Mouse (Mus musculus): ENCODE results near the gene Sla2. TPM values are rescaled to one million over a fixed set of nuclear protein-coding genes. Genes with fewer than 3 reads are reported as not detected.

The Sla2 gene
- polyA plus RNA-seq, 1 experiment from 2014 or later, result 8.4 TPM

GRCm38 (mm10) chr2:156882431-156883001, 4.5 kb downstream of the Sla2 start:
- Histone ChIP-seq H3K9ac (ENCODE audit: low read length) (no peak overlapping the region), H3K9me3 (replicated peaks; ENCODE audit: control insufficient read depth, low read length) (no peaks in the 10 kb centered on the region), H3K4me2 (ENCODE audit: low read depth, low read length) (no peak overlapping the region), H3K4me1 (ENCODE audit: control insufficient read depth, insufficient read depth, low read length) (0 out of 2 replicates have a peak, but pooled peaks cover 2% of the 10 kb centered on the region), H3K36me3 (ENCODE audit: control insufficient read depth, insufficient read depth) (no peaks in the 10 kb centered on the region), H3K4me3 (ENCODE audit: low read length) (no peak overlapping the region), H3K27ac (ENCODE audit: low read length) (no peak overlapping the region), H3K27me3 (ENCODE audit: control insufficient read depth, insufficient read depth, low read length) (no peaks in the 10 kb centered on the region)
- peak; percentile 52 for ATAC-seq (replicated peaks; ENCODE audit: extremely low read depth, insufficient read depth, low FRiP score)
- 28% methylated on average over 10 of the region's 10 CpGs for WGBS

DNA sequence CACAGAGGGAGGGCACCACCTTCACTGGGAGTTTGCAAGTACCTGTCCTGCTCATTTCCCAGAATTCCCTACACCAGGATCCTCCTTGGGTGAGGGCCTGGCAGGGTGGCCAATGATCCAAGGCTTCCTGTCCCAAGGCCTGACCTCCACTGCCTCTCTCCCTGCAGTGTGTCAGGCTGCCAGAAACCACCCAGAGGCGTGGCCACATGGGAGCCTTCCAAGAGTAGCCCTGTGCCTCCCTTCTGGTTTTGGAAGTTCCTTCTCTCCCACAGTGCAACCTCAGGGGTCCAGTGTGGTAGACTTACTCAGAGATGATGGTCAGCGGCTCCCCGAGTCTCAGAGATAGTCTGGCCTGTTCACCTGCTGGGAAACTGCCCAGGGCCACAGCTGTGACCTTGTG, 7.5 kb downstream of the Sla2 start:
- Histone ChIP-seq H3K36me3 (ENCODE audit: control insufficient read depth, insufficient read depth) (peaks cover 2% of the 10 kb centered on the region), H3K27ac (ENCODE audit: low read length) (no peak overlapping the region), H3K4me3 (ENCODE audit: low read length) (no peak overlapping the region), H3K4me1 (ENCODE audit: control insufficient read depth, insufficient read depth, low read length) (0 out of 2 replicates have a peak, but pooled peaks cover 2% of the 10 kb centered on the region), H3K9me3 (replicated peaks; ENCODE audit: control insufficient read depth, low read length) (no peaks in the 10 kb centered on the region), H3K27me3 (ENCODE audit: control insufficient read depth, insufficient read depth, low read length) (no peaks in the 10 kb centered on the region), H3K9ac (ENCODE audit: low read length) (no peak overlapping the region), H3K4me2 (ENCODE audit: low read depth, low read length) (no peak overlapping the region)
- ATAC-seq (replicated peaks; ENCODE audit: extremely low read depth, insufficient read depth, low FRiP score), result no peak
- WGBS, result 83% methylated on average over 3 of the region's 3 CpGs

DNA sequence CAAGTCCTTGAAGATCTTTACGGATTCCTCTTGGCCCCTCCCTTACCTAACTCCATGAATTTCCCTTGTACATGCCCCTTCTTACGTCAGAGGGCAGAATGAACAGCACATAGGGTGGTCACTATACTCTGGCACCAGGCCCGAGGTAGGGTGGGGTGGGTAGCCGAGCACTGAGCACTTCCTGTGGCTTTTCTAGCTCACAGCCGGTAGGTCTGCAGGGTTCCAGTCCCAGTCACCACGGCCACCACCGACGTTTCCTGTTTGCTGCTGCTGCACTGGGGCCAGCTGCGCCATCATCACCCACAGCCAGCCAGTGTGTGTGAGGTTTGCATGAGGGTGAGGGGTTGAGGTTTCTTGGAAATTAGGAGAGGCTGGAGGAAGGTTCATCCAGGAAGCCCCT, 9.3 kb downstream of the Sla2 start:
- peaks cover 16% of the 10 kb centered on the region for H3K36me3 ChIP-seq (ENCODE audit: control insufficient read depth, insufficient read depth)
- no peak overlapping the region for H3K27ac ChIP-seq (ENCODE audit: low read length)
- no peak overlapping the region for H3K4me2 ChIP-seq (ENCODE audit: low read depth, low read length)
- H3K9me3 ChIP-seq (replicated peaks; ENCODE audit: control insufficient read depth, low read length), result no peaks in the 10 kb centered on the region
- 42% methylated on average over 9 of the region's 9 CpGs for WGBS
- no peak overlapping the region for H3K9ac ChIP-seq (ENCODE audit: low read length)
- H3K4me3 ChIP-seq (ENCODE audit: low read length), result no peak overlapping the region
- H3K27me3 ChIP-seq (ENCODE audit: control insufficient read depth, insufficient read depth, low read length), result no peaks in the 10 kb centered on the region
- H3K4me1 ChIP-seq (ENCODE audit: control insufficient read depth, insufficient read depth, low read length), result no peaks in the 10 kb centered on the region
- ATAC-seq (replicated peaks; ENCODE audit: extremely low read depth, insufficient read depth, low FRiP score), result no peak; the same call in 1 of the 2 replicates

GRCm38 (mm10) chr2:156874760-156875510, 12.1 kb downstream of the Sla2 start:
- Histone ChIP-seq H3K4me2 (ENCODE audit: low read depth, low read length) (no peak overlapping the region), H3K4me3 (ENCODE audit: low read length) (no peak overlapping the region), H3K27ac (ENCODE audit: low read length) (no peak overlapping the region), H3K4me1 (ENCODE audit: control insufficient read depth, insufficient read depth, low read length) (peaks cover 7% of the 10 kb centered on the region), H3K36me3 (ENCODE audit: control insufficient read depth, insufficient read depth) (peaks cover 25% of the 10 kb centered on the region), H3K9ac (ENCODE audit: low read length) (no peak overlapping the region), H3K27me3 (ENCODE audit: control insufficient read depth, insufficient read depth, low read length) (no peaks in the 10 kb centered on the region), H3K9me3 (replicated peaks; ENCODE audit: control insufficient read depth, low read length) (no peaks in the 10 kb centered on the region)
- 92% methylated on average over 4 of the region's 4 CpGs for WGBS
- no peak for ATAC-seq (replicated peaks; ENCODE audit: extremely low read depth, insufficient read depth, low FRiP score)

- peaks cover 26% of the 10 kb centered on the region for H3K36me3 ChIP-seq (ENCODE audit: control insufficient read depth, insufficient read depth)
- no peak overlapping the region for H3K4me2 ChIP-seq (ENCODE audit: low read depth, low read length)
- no peak overlapping the region for H3K9ac ChIP-seq (ENCODE audit: low read length)
- no peak overlapping the region for H3K4me3 ChIP-seq (ENCODE audit: low read length)
- no peak overlapping the region for H3K27ac ChIP-seq (ENCODE audit: low read length)
- no peaks in the 10 kb centered on the region for H3K27me3 ChIP-seq (ENCODE audit: control insufficient read depth, insufficient read depth, low read length)
- WGBS, result 90% methylated on average over 8 of the region's 8 CpGs
- no peaks in the 10 kb centered on the region for H3K9me3 ChIP-seq (replicated peaks; ENCODE audit: control insufficient read depth, low read length)
- ATAC-seq (replicated peaks; ENCODE audit: extremely low read depth, insufficient read depth, low FRiP score), result no peak
- peaks cover 10% of the 10 kb centered on the region for H3K4me1 ChIP-seq (ENCODE audit: control insufficient read depth, insufficient read depth, low read length)
Observed at GRCm38 (mm10) chr2:156874047-156874759, 12.8 kb downstream of the Sla2 start.

GRCm38 (mm10) chr2:156873629-156874028, 13.4 kb downstream of the Sla2 start:
- Histone ChIP-seq H3K27me3 (ENCODE audit: control insufficient read depth, insufficient read depth, low read length) (no peaks in the 10 kb centered on the region), H3K4me1 (ENCODE audit: control insufficient read depth, insufficient read depth, low read length) (peaks cover 10% of the 10 kb centered on the region), H3K27ac (ENCODE audit: low read length) (no peak overlapping the region), H3K4me2 (ENCODE audit: low read depth, low read length) (no peak overlapping the region), H3K4me3 (ENCODE audit: low read length) (no peak overlapping the region), H3K9ac (ENCODE audit: low read length) (no peak overlapping the region), H3K9me3 (replicated peaks; ENCODE audit: control insufficient read depth, low read length) (no peaks in the 10 kb centered on the region), H3K36me3 (ENCODE audit: control insufficient read depth, insufficient read depth) (peaks cover 27% of the 10 kb centered on the region)
- no peak for ATAC-seq (replicated peaks; ENCODE audit: extremely low read depth, insufficient read depth, low FRiP score)
- WGBS, result 24% methylated on average over 5 of the region's 5 CpGs

- Histone ChIP-seq H3K36me3 (ENCODE audit: control insufficient read depth, insufficient read depth) (peaks cover 33% of the 10 kb centered on the region), H3K4me3 (ENCODE audit: low read length) (no peak overlapping the region), H3K4me1 (ENCODE audit: control insufficient read depth, insufficient read depth, low read length) (peaks cover 10% of the 10 kb centered on the region), H3K27ac (ENCODE audit: low read length) (no peak overlapping the region), H3K9ac (ENCODE audit: low read length) (no peak overlapping the region), H3K4me2 (ENCODE audit: low read depth, low read length) (no peak overlapping the region), H3K9me3 (replicated peaks; ENCODE audit: control insufficient read depth, low read length) (no peaks in the 10 kb centered on the region), H3K27me3 (ENCODE audit: control insufficient read depth, insufficient read depth, low read length) (no peaks in the 10 kb centered on the region)
- ATAC-seq (replicated peaks; ENCODE audit: extremely low read depth, insufficient read depth, low FRiP score), result no peak
- WGBS, result 27% methylated on average over 6 of the region's 6 CpGs
Observed at GRCm38 (mm10) chr2:156870519-156870918, 16.5 kb downstream of the Sla2 start.

DNA sequence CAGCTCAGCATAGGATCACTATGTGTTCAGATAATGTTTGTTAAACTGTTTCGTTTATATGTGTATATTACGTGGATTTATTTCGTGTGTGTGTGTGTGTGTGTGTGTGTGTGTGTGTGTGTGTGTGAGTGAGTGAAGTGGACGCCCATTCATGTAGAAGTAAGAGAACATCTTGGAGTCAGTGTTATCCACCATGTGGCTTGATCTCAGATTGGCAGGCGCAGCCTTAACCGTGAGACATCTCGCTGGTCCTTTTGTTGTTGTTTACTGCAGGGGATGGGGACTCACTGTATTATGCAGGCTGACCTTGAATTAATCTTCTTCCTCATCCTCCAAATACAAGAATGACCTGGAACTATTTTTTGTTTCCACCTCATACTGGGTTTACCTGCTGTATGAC, 17.4 kb downstream of the Sla2 start:
- H3K4me3 ChIP-seq (ENCODE audit: low read length), result no peak overlapping the region
- no peak for ATAC-seq (replicated peaks; ENCODE audit: extremely low read depth, insufficient read depth, low FRiP score)
- H3K4me2 ChIP-seq (ENCODE audit: low read depth, low read length), result no peak overlapping the region
- H3K9me3 ChIP-seq (replicated peaks; ENCODE audit: control insufficient read depth, low read length), result no peaks in the 10 kb centered on the region
- WGBS, result 85% methylated on average over 7 of the region's 7 CpGs
- H3K36me3 ChIP-seq (ENCODE audit: control insufficient read depth, insufficient read depth), result peaks cover 33% of the 10 kb centered on the region
- H3K27ac ChIP-seq (ENCODE audit: low read length), result no peak overlapping the region
- no peaks in the 10 kb centered on the region for H3K27me3 ChIP-seq (ENCODE audit: control insufficient read depth, insufficient read depth, low read length)
- H3K9ac ChIP-seq (ENCODE audit: low read length), result no peak overlapping the region
- H3K4me1 ChIP-seq (ENCODE audit: control insufficient read depth, insufficient read depth, low read length), result peaks cover 11% of the 10 kb centered on the region

DNA sequence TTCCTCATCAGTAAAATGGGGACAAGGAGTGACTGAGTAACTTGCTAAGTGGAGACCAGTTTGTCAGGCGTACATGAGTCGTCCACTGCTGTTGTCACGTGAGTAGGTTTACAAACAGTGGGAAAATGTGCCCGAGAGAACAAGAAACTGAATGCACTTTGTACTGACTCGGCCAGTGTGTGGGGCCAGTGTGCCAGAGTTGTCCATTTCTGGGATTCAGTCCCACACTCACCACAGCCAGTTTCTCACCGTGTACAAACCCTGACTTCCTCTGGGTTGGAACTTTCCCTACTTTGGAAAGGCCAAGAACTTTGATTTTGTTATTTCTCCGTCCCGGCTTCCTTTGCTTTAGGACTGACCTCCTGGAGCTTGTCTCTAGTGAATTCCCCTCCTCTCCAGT, 18.0 kb downstream of the Sla2 start:
- H3K36me3 ChIP-seq (ENCODE audit: control insufficient read depth, insufficient read depth), result peaks cover 29% of the 10 kb centered on the region
- H3K4me2 ChIP-seq (ENCODE audit: low read depth, low read length), result no peak overlapping the region
- H3K4me3 ChIP-seq (ENCODE audit: low read length), result no peak overlapping the region
- no peak overlapping the region for H3K27ac ChIP-seq (ENCODE audit: low read length)
- ATAC-seq (replicated peaks; ENCODE audit: extremely low read depth, insufficient read depth, low FRiP score), result no peak
- no peaks in the 10 kb centered on the region for H3K27me3 ChIP-seq (ENCODE audit: control insufficient read depth, insufficient read depth, low read length)
- H3K9ac ChIP-seq (ENCODE audit: low read length), result no peak overlapping the region
- H3K4me1 ChIP-seq (ENCODE audit: control insufficient read depth, insufficient read depth, low read length), result peaks cover 16% of the 10 kb centered on the region
- 80% methylated on average over 8 of the region's 8 CpGs for WGBS
- H3K9me3 ChIP-seq (replicated peaks; ENCODE audit: control insufficient read depth, low read length), result no peaks in the 10 kb centered on the region

Data from heart, embryonic 16.5 days (tissue).